Mouse (Mus musculus) kidney, adult 2 months (tissue): ENCODE results near the gene Nceh1. TPM values are rescaled to one million over a fixed set of nuclear protein-coding genes. Genes with fewer than 3 reads are reported as not detected.

ENCODE experiments used
- DNase-seq: peaks from one replicate; pipeline ENCODE4 v3.0.0; 2021
- H3K27ac ChIP-seq: fragments of 200-500 bp; 2 replicates; pipeline ENCODE4 v1.5.1; 2012; ENCODE audit warnings: low read depth, low read length, control low read depth, inconsistent platforms; ENCODE audit not compliant: insufficient read depth
- H3K27me3 ChIP-seq: fragments of 200-500 bp; replicated peaks from 2 replicates; pipeline ENCODE4 v1.6.1; 2012; ENCODE audit warnings: mild to moderate bottlenecking, moderate library complexity, low read length, inconsistent platforms; ENCODE audit not compliant: control insufficient read depth, insufficient read depth
- H3K36me3 ChIP-seq: fragments of 200-500 bp; 2 replicates; pipeline ENCODE4 v1.6.1; 2012; ENCODE audit warnings: mild to moderate bottlenecking, moderate library complexity, low read length, inconsistent platforms; ENCODE audit not compliant: control insufficient read depth, insufficient read depth
- H3K4me1 ChIP-seq: fragments of 200-500 bp; 2 replicates; pipeline ENCODE4 v1.6.1; 2011; ENCODE audit warnings: low read length; ENCODE audit not compliant: control insufficient read depth, insufficient read depth
- H3K4me3 ChIP-seq: fragments of 200-500 bp; 2 replicates; pipeline ENCODE4 v1.5.1; 2011; ENCODE audit warnings: mild to moderate bottlenecking, low read depth, low read length, control low read depth; ENCODE audit not compliant: insufficient read depth
- CTCF ChIP-seq: fragments of 200-500 bp; conservative IDR thresholded peaks from 2 replicates; pipeline ENCODE4 v1.5.1; 2011; ENCODE audit warnings: low read depth, mild to moderate bottlenecking, control low read depth, low read length, moderate library complexity, mixed read lengths; ENCODE audit not compliant: insufficient read depth, insufficient read length
- POLR2A ChIP-seq: fragments of 200-500 bp; IDR thresholded peaks from one replicate; pipeline ENCODE4 v1.6.1; 2011; ENCODE audit warnings: low read depth, low read length, control low read depth
- WGBS: fragments of 180-500 bp; shearing (Covaris S2); methylation state at CpG from one replicate; pipeline ENCODE4 v1.1.7; 2018; 5-methylcytosine and 5-hydroxymethylcytosine counted together
- polyA plus RNA-seq: library from polyadenylated mRNA; depleted of rRNA; stranded (reverse); fragments of >200 nt; gene quantifications from 2 replicates; pipeline ENCODE4 v1.2.3, GENCODE M21; 2012

Gene Nceh1
- polyA plus RNA-seq, 1 experiment: 141 TPM

DNA sequence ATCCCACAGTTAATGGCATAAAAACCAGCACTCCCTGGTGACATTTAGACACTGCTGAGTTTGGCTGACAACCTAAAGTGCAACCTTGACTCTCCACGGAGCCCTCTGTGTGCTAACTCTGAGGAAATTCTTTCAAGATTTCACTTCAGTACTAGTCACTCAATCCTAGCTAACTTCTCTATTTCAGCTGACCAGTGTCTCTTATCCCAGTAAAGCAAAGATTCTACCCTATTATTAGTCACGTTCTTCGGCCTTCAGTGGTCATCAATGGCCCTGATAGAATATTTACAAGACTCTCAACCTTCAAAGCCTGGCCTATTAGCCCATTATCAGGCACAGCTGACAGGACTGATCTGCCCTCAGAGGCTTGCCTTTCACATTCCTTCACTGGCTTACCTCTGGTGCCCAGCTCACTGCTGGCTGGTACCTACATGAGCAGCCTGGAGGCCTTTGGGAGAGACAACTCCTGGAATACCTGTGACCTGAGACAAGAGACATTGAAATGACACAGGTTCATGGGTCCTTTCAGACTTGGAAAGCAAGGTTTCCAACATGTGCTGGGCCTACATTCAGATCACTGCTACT, 17.2 kb upstream of the Nceh1 start:
- Histone ChIP-seq H3K36me3 (no peaks in the 10 kb centered on the region), H3K27me3 (no peaks in the 10 kb centered on the region), H3K4me3 (no peak overlapping the region), H3K27ac (no peak overlapping the region), H3K4me1 (peaks cover 8% of the 10 kb centered on the region)
- TF ChIP-seq POLR2A (no peak), CTCF (no peak)
- no peak for DNase-seq
- WGBS: 90% methylated on average over 3 of the region's 3 CpGs

DNA sequence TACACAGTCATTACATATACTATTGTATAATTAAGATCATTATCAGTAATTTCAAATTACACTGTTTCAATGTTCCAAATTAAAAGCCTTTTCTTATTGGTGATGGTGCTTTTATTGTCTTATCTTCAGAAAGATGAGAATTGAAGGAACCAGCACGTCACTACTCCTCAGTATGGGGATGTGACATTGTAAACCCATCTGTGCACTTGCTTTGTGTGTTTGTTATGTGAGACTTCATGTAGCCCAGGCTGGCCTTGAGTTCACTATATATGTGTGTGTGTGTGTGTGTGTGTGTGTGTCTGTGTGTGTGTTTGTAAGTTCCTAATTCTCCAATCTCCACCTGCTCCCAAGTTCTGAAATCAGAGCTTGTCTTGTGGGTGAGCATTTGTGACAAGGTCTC, 12.5 kb upstream of the Nceh1 start:
- Histone ChIP-seq H3K4me1 (no peaks in the 10 kb centered on the region), H3K27me3 (no peaks in the 10 kb centered on the region), H3K36me3 (no peaks in the 10 kb centered on the region), H3K4me3 (no peak overlapping the region), H3K27ac (no peak overlapping the region)
- no peak for DNase-seq
- 76% methylated on average over 1 of the region's 1 CpGs for WGBS
- TF ChIP-seq POLR2A (no peak), CTCF (no peak)

DNA sequence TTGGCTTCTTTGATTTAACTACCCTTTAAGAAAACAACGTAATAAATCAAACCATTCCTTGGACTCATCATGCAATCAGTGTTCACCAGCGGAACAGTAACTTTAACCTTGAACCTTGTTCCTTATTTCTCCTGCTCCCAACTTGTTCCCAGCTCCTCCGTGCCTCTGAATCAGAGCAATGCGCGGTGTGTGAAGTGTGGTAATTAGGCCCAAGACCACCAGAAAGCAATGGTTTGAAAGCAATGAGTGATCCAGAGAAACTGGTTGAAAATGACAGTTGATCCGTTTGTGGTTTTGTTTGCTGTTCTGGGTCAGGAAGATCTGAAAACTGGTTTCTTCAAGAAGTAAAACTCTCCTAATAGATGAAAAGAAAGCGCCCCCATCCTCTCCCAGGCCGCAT, 3.1 kb upstream of the Nceh1 start:
- DNase-seq: peak; percentile 48
- H3K4me3 ChIP-seq: no peak overlapping the region
- 66% methylated on average over 8 of the region's 8 CpGs for WGBS

DNA sequence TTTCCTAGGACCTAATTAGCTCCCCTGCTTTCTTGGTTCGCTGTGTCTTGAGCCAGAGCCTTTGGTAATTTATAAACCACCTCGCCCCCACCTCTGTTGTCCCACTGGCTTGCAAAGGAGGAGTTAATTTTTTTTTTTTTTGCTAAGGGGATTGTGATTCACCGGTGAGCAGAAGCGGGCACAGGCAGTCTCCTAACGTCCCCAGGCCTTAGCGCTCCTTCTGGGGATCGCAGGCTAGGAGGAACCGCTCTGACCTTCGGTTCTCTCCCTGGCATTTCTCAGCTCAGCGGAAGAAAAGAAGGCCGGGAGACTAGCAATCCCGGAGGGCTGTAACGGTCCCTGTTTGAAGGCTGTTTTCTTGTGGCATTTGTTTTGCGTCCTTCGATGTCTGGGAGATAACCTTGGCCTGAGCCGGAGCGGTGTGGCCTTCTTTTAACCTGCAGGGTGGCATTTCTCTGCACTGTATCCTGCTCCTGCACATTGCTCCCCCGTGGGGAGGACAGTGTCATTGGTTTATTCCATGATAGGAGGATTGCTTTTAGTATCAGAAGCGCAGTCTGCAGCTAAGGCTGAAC, 923 bp downstream of the Nceh1 start:
- DNase-seq: peak; percentile 89
- peak overlapping the region; percentile 84 for H3K27ac ChIP-seq
- no peaks in the 10 kb centered on the region for H3K27me3 ChIP-seq

More for the DNA sequence above, 3.1 kb upstream of the Nceh1 start:
- Histone ChIP-seq H3K27ac (peak overlapping the region; percentile 30), H3K27me3 (no peaks in the 10 kb centered on the region), H3K36me3 (no peaks in the 10 kb centered on the region), H3K4me1 (0 out of 2 replicates have a peak, but pooled peaks cover 2% of the 10 kb centered on the region)
- TF ChIP-seq POLR2A: no peak
- TF ChIP-seq CTCF: no peak

DNA sequence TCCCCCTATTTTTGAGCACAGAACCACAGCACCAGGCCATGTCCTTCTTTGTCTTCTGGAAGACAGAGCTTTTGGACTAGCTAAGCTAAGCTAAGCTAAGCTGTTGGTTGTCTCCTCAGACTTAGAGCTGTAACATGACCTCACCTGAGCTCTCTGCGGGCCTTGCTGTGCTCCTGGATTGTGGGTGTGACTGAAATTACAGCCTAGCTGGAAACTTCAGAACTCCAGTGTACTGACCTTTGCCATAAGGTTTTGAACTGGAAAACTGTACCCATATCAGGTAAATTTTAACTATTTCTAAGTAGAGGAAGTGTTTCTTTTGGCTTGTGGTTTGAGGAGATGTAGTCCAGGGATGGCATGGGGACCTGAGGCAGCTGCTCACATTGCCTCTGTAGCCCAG, 5.6 kb downstream of the Nceh1 start:
- Histone ChIP-seq H3K27me3 (no peaks in the 10 kb centered on the region), H3K4me1 (peaks cover 56% of the 10 kb centered on the region), H3K4me3 (no peak overlapping the region), H3K27ac (peak overlapping the region; percentile 94), H3K36me3 (no peaks in the 10 kb centered on the region)
- WGBS: 22% methylated on average over 1 of the region's 1 CpGs
- DNase-seq: peak; percentile 90
- TF ChIP-seq POLR2A (no peak), CTCF (no peak)

More for the DNA sequence above, 923 bp downstream of the Nceh1 start:
- WGBS: 9% methylated on average over 19 of the region's 19 CpGs
- Histone ChIP-seq H3K4me1 (peaks cover 23% of the 10 kb centered on the region; the same call in 1 of the 2 replicates), H3K36me3 (no peaks in the 10 kb centered on the region), H3K4me3 (peak overlapping the region; percentile 71)
- peak; percentile 14; the same call in 1 of the 2 replicates for TF ChIP-seq CTCF
- no peak for TF ChIP-seq POLR2A

DNA sequence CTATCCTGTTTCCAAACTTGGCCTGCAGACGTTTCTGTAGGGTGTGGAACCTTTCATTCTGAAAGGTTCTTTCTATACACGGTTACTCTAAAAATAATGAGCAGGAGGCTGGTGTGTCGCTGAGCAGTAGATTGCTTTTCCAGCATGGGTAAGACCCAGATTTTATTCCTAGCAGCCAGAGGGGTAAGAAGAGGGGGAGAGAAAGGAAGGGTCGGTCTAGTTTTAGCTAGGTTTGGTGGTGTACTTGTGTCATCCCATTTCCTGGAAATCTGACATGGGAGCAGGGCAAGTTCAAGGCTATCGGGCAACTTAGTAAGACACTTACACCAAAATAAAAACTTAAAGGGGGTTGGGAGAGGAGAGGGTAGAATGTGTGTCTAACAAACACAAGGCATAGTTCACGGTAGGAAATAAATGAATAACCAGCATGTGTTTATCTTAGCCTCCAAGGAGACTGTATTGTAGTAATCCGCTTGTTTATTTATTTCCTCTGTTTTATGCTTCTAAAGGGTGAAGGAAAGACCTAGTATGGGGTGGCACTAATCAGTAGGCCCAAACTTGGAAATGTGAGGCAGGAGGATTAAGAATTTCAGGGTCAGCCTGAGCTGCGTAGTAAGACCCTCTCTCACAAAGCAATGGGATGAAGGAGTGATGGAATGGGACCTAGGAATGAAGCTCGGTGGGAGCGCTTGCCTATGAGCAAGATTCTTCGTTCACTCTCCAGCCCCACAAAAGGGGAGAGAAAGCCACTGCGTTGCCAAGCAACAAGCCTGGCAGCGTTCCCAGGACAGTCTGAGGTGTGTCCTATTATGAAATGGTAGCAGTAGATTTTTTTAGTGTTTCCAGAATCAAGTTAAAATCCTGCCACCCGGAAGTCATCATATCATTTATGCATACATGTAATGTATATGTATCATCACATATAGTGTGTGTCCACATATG, 6.8 kb downstream of the Nceh1 start:
- Histone ChIP-seq H3K4me1 (peaks cover 64% of the 10 kb centered on the region), H3K27me3 (no peaks in the 10 kb centered on the region), H3K36me3 (no peaks in the 10 kb centered on the region), H3K27ac (peak overlapping the region; percentile 97), H3K4me3 (no peak overlapping the region)
- TF ChIP-seq POLR2A (no peak), CTCF (no peak)
- 28% methylated on average over 14 of the region's 14 CpGs for WGBS
- DNase-seq: peak; percentile 93

DNA sequence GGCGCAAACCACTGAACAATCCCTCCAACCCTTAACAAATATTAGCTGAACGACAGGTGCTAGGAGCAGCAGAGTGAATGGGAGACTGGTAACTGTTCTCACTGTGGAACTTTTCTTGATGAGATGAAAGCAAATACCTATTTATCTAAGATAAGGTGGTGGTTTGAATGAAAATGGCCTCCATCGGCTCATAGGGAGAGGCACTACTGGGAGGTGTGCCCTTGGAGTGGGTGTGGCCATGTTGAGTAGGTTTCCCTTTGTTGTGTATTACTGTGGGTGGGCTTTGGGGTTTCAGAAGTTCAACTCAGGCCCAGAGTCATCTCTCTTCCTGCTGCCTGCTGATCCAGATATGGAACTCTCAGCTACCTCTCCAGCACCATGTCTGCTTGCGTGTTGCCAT, 8.1 kb downstream of the Nceh1 start:
- TF ChIP-seq POLR2A (no peak), CTCF (no peak)
- peaks cover 62% of the 10 kb centered on the region for H3K4me1 ChIP-seq

More for the DNA sequence above, 8.1 kb downstream of the Nceh1 start:
- no peaks in the 10 kb centered on the region for H3K36me3 ChIP-seq
- H3K27ac ChIP-seq: peak overlapping the region; percentile 31
- no peaks in the 10 kb centered on the region for H3K27me3 ChIP-seq
- no peak overlapping the region for H3K4me3 ChIP-seq
- no peak for DNase-seq
- 84% methylated on average over 4 of the region's 4 CpGs for WGBS
